Mouse (Mus musculus) cerebellum, adult 2 months (tissue): ENCODE measurements around the gene Gm9747.

ENCODE experiments used
- CTCF ChIP-seq: fragments of 200-500 bp; IDR thresholded peaks from 2 replicates; pipeline ENCODE4 v1.5.1; 2011; ENCODE audit warnings: low read depth, mild to moderate bottlenecking, control low read depth, low read length, moderate library complexity, borderline replicate concordance; ENCODE audit not compliant: insufficient read depth
- POLR2A ChIP-seq: fragments of 200-500 bp; IDR thresholded peaks from 2 replicates; pipeline ENCODE4 v1.6.1; 2011; ENCODE audit warnings: low read length, control low read depth, borderline replicate concordance; ENCODE audit not compliant: insufficient read depth

GRCm38 (mm10) chr1:82253789-82254445 lies 21.0 kb downstream of the Gm9747 start:
- TF ChIP-seq CTCF (no peak), POLR2A (no peak)
